Mouse (Mus musculus) liver, embryonic 14.5 days (tissue): ENCODE measurements at regions not wholly inside any gene's neighbourhood (a gene's known extent, or its start where the extent isn't known, plus 50 kb on each side); places are given as distances from the start of the nearest gene placed in this dataset.
"Not testable (repeated sequence)": the region's sequence is repeated elsewhere in the genome, so short reads cannot be mapped to it uniquely, and the experiment has no call there.

Source experiments
- ATAC-seq: fragments of 200-750 bp; cut with Nextera tagmentation; 2 replicates; pipeline ENCODE4 v1.8.0; 2017; ENCODE audit warnings: moderate number of reproducible peaks, mild to moderate bottlenecking, moderate library complexity; ENCODE audit not compliant: insufficient read depth
- DNase-seq, 3 experiments: peaks; one replicate each; pipeline ENCODE4 v3.0.0-alpha.2; 2012 to 2013; ENCODE audit warnings: low read depth in 3 of 3, low spot score in 3 of 3
- H3K27ac ChIP-seq: fragments of 300-500 bp; sonication (generic); 2 replicates; pipeline ENCODE4 v1.5.1; 2014; ENCODE audit warnings: moderate library complexity, mild to moderate bottlenecking, control low read depth, inconsistent platforms
- H3K27me3 ChIP-seq: fragments of 300-500 bp; sonication (generic); 2 replicates; pipeline ENCODE4 v1.6.1; 2014; ENCODE audit warnings: mild to moderate bottlenecking, low read length, moderate library complexity; ENCODE audit not compliant: control insufficient read depth, insufficient read depth
- H3K36me3 ChIP-seq: fragments of 300-500 bp; sonication (generic); replicated peaks from 2 replicates; pipeline ENCODE4 v1.6.1; 2014; ENCODE audit warnings: low read depth; ENCODE audit not compliant: control insufficient read depth, insufficient read depth
- H3K4me1 ChIP-seq, 2 experiments: fragments of 200-500 bp in 1 of 2; fragments of 300-500 bp in 1 of 2; sonication (generic) in 1 of 2; replicated peaks; 2 replicates each; pipeline ENCODE4 v1.6.1; 2012 to 2014; ENCODE audit warnings: antibody characterized with exemption in 1 of 2, inconsistent platforms in 1 of 2, low read length in 1 of 2; ENCODE audit not compliant: control insufficient read depth in 2 of 2, insufficient read depth in 2 of 2
- H3K4me2 ChIP-seq: fragments of 300-500 bp; sonication (generic); 2 replicates; pipeline ENCODE4 v1.6.1; 2014; ENCODE audit warnings: low read depth, mild to moderate bottlenecking, control low read depth, moderate library complexity
- H3K4me3 ChIP-seq, 2 experiments: fragments of 200-500 bp in 1 of 2; fragments of 300-500 bp in 1 of 2; sonication (generic) in 1 of 2; 2 replicates each; pipeline ENCODE4 v1.5.1; 2012 to 2014; ENCODE audit warnings: low read depth in 2 of 2, low read length in 2 of 2, mild to moderate bottlenecking in 2 of 2, control low read depth in 1 of 2, inconsistent platforms in 1 of 2, moderate library complexity in 1 of 2; ENCODE audit not compliant: insufficient read depth in 1 of 2
- H3K9ac ChIP-seq: fragments of 300-500 bp; sonication (generic); replicated peaks from 2 replicates; pipeline ENCODE4 v1.6.1; 2014; ENCODE audit warnings: mild to moderate bottlenecking, control low read depth, moderate library complexity
- H3K9me3 ChIP-seq: fragments of 300-500 bp; sonication (generic); 2 replicates; pipeline ENCODE4 v1.6.1; 2016; ENCODE audit warnings: low read length, mixed read lengths; ENCODE audit not compliant: control insufficient read depth
- CTCF ChIP-seq: IDR thresholded peaks from 2 replicates; pipeline ENCODE4 v1.5.1; 2016; ENCODE audit warnings: antibody characterized with exemption, low read depth, control low read depth
- EP300 ChIP-seq: IDR thresholded peaks from 2 replicates; pipeline ENCODE4 v1.6.1; 2016; ENCODE audit warnings: antibody characterized with exemption, low read depth
- WGBS: fragments of 180-500 bp; shearing (Covaris S2); extraction: QIAGEN DNeasy Blood & Tissue Kit; methylation state at CpG from one replicate; pipeline ENCODE4 v1.1.7; 2014; ENCODE audit not compliant: insufficient replicate concordance; 5-methylcytosine and 5-hydroxymethylcytosine counted together

- no peak for ATAC-seq
- TF ChIP-seq CTCF (no peak), EP300 (no peak)
- no peaks in the 10 kb centered on the region for H3K9me3 ChIP-seq
- no peak overlapping the region for H3K4me2 ChIP-seq
- no peak overlapping the region for H3K27ac ChIP-seq
- H3K27me3 ChIP-seq, result no peaks in the 10 kb centered on the region
- WGBS, result 59% methylated on average over 4 of the region's 4 CpGs
- H3K4me1 ChIP-seq, result no peaks in the 10 kb centered on the region
- no peak for DNase-seq
- no peak overlapping the region for H3K4me3 ChIP-seq
- H3K9ac ChIP-seq, result no peak overlapping the region
- H3K36me3 ChIP-seq, result no peaks in the 10 kb centered on the region
Observed at GRCm38 (mm10) chr6:16765354-16765753, 132.9 kb downstream of the Tfec start.

- H3K9me3 ChIP-seq, result no peaks in the 10 kb centered on the region
- WGBS, result 39% methylated on average over 5 of the region's 5 CpGs
- TF ChIP-seq CTCF (no peak), EP300 (no peak)
- ATAC-seq (no peak), DNase-seq (no peak)
- H3K4me2 ChIP-seq, result no peak overlapping the region
- H3K27ac ChIP-seq, result no peak overlapping the region
- H3K27me3 ChIP-seq, result no peaks in the 10 kb centered on the region
- no peak overlapping the region for H3K9ac ChIP-seq
- no peak overlapping the region for H3K4me3 ChIP-seq
- no peaks in the 10 kb centered on the region for H3K36me3 ChIP-seq
- H3K4me1 ChIP-seq, result no peaks in the 10 kb centered on the region
Observed at GRCm38 (mm10) chr6:16764707-16765106, 133.5 kb downstream of the Tfec start.

- not testable (repeated sequence) for DNase-seq, ATAC-seq, H3K9me3 ChIP-seq, H3K36me3 ChIP-seq, H3K27ac ChIP-seq, H3K4me3 ChIP-seq, H3K4me2 ChIP-seq, H3K4me1 ChIP-seq, H3K27me3 ChIP-seq, H3K9ac ChIP-seq
- WGBS, result 70% methylated on average over 1 of the region's 1 CpGs
Observed at GRCm38 (mm10) chr6:16755044-16755443, 143.2 kb downstream of the Tfec start.

GRCm38 (mm10) chr6:16733184-16733583, 165.1 kb downstream of the Tfec start:
- WGBS, result 64% methylated on average over 7 of the region's 7 CpGs
- Histone ChIP-seq H3K4me2 (no peak overlapping the region), H3K9ac (no peak overlapping the region), H3K27ac (no peak overlapping the region), H3K4me1 (no peaks in the 10 kb centered on the region), H3K27me3 (no peaks in the 10 kb centered on the region), H3K9me3 (no peaks in the 10 kb centered on the region), H3K36me3 (no peaks in the 10 kb centered on the region), H3K4me3 (no peak overlapping the region)
- TF ChIP-seq CTCF (no peak), EP300 (no peak)
- ATAC-seq, result no peak
- DNase-seq, result no peak

GRCm38 (mm10) chr6:16732095-16732494, 166.1 kb downstream of the Tfec start:
- no peaks in the 10 kb centered on the region for H3K27me3 ChIP-seq
- no peak overlapping the region for H3K4me3 ChIP-seq
- TF ChIP-seq CTCF (no peak), EP300 (no peak)
- no peak overlapping the region for H3K9ac ChIP-seq
- H3K36me3 ChIP-seq, result no peaks in the 10 kb centered on the region
- H3K4me1 ChIP-seq, result no peaks in the 10 kb centered on the region
- H3K9me3 ChIP-seq, result no peaks in the 10 kb centered on the region
- DNase-seq (no peak), ATAC-seq (no peak)
- WGBS, result 53% methylated on average over 3 of the region's 3 CpGs
- H3K27ac ChIP-seq, result no peak overlapping the region
- H3K4me2 ChIP-seq, result no peak overlapping the region
